Mouse (Mus musculus): ENCODE measurements at regions not wholly inside any gene's neighbourhood (a gene's known extent, or its start where the extent isn't known, plus 50 kb on each side); places are given as distances from the start of the nearest gene placed in this dataset.

DNA sequence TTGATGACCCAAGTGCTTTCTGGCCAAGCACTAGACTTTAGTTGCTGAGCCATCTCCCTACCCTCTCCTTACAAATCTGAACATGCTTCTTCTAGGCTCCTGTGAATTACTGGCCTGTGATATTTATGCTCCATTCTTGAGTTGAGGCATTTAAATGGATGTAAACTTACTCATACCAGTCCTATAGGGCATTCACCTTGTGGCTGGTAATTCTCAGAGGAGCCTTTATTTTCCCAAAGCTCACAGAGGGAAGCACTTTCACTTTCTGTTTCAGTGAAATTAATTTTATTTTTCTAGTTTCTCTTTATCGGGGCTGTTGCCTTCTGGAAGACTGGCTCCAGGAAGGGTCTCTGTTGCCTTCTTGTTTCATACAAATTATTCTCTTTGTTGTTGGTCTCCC lies 163.9 kb downstream of the Pdgfra start:
- Histone ChIP-seq H3K27me3 (ENCODE audit: control insufficient read depth, insufficient read depth, low read length) (no peaks in the 10 kb centered on the region), H3K36me3 (ENCODE audit: control insufficient read depth, insufficient read depth, low read length) (no peaks in the 10 kb centered on the region), H3K4me1 (ENCODE audit: control insufficient read depth, insufficient read depth, low read length) (no peaks in the 10 kb centered on the region), H3K9ac (ENCODE audit: low read length) (no peak overlapping the region), H3K27ac (ENCODE audit: low read length) (no peak overlapping the region), H3K4me3 (replicated peaks; ENCODE audit: low read length) (peak overlapping the region; percentile 16), H3K9me3 (replicated peaks; ENCODE audit: control insufficient read depth, low read length) (0 out of 2 replicates have a peak, but pooled peaks cover 3% of the 10 kb centered on the region), H3K4me2 (ENCODE audit: low read depth, low read length) (peak overlapping the region; percentile 27)
- ATAC-seq (ENCODE audit: insufficient read depth, low FRiP score), result no peak
- WGBS, result 65% methylated on average over 1 of the region's 1 CpGs

DNA sequence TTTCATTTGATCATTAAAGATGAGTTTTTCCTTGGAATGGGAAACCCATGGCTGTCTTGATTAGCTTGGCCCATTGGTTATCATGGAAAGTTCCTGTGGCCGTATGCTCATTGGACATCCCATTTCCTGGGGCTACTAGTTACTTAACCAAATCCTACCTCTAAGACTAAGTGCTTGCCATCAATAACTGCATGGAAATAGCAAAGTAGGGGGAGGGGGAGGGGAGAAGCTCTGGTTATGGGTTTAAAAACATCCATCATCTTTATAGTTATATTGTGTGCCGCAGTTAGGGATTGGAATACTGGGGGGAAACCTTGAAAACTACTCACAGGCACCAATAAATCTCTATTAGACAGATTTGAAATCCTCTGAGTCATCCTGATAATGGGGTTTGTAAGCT lies 168.4 kb downstream of the Pdgfra start:
- WGBS, result 76% methylated on average over 2 of the region's 2 CpGs
- H3K36me3 ChIP-seq (ENCODE audit: control insufficient read depth, insufficient read depth, low read length), result no peaks in the 10 kb centered on the region
- H3K27me3 ChIP-seq (ENCODE audit: control insufficient read depth, insufficient read depth, low read length), result no peaks in the 10 kb centered on the region
- H3K9ac ChIP-seq (ENCODE audit: low read length), result no peak overlapping the region
- ATAC-seq (ENCODE audit: insufficient read depth, low FRiP score), result no peak
- no peak overlapping the region for H3K4me2 ChIP-seq (ENCODE audit: low read depth, low read length)
- no peaks in the 10 kb centered on the region for H3K4me1 ChIP-seq (ENCODE audit: control insufficient read depth, insufficient read depth, low read length)
- no peak overlapping the region for H3K4me3 ChIP-seq (replicated peaks; ENCODE audit: low read length)
- H3K9me3 ChIP-seq (replicated peaks; ENCODE audit: control insufficient read depth, low read length), result no peaks in the 10 kb centered on the region
- H3K27ac ChIP-seq (ENCODE audit: low read length), result no peak overlapping the region

DNA sequence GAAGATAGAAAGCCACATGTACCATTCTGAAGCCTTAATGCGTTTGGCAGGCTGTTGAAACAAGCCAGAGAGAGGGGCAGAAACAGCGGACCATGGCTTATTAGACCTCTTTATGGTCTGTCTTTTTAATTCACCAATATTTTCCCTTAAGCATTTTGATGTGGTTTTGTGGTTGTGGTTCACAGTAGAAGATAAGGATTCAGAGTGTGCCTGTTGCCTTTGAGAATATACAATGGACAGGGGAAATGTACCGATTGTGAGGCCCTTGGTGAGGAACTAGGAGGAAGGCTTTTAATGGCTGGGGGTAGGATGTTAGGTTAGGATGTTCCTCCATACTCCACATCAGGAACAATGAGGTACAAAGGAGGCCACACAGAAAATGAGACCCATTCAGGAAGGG lies 182.0 kb downstream of the Pdgfra start:
- Histone ChIP-seq H3K9ac (ENCODE audit: low read length) (no peak overlapping the region), H3K27me3 (ENCODE audit: control insufficient read depth, insufficient read depth, low read length) (no peaks in the 10 kb centered on the region), H3K4me3 (replicated peaks; ENCODE audit: low read length) (no peak overlapping the region), H3K4me1 (ENCODE audit: control insufficient read depth, insufficient read depth, low read length) (no peaks in the 10 kb centered on the region), H3K36me3 (ENCODE audit: control insufficient read depth, insufficient read depth, low read length) (no peaks in the 10 kb centered on the region), H3K9me3 (replicated peaks; ENCODE audit: control insufficient read depth, low read length) (no peaks in the 10 kb centered on the region), H3K4me2 (ENCODE audit: low read depth, low read length) (no peak overlapping the region), H3K27ac (ENCODE audit: low read length) (no peak overlapping the region)
- WGBS, result 83% methylated on average over 3 of the region's 3 CpGs
- ATAC-seq (ENCODE audit: insufficient read depth, low FRiP score), result no peak

DNA sequence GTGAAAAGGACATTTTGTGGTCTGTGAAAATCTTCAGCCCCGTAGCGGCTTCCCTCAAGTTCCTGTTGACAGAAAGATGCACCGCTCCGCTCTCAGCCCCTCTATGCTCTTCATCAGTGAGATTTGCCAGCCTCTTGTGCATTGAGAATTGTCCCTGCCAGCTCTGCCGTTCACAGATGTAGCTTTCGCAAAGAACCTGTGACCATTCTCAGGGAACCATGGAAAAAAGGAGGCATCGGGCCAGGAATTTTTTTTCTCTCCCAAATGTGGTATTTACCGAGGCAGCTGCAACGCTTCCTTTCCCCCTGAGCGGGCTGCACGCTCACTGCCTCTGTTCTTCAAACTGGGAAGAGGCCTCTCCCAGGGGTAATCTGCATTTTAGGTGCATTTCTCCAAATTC lies 184.4 kb downstream of the Pdgfra start:
- Histone ChIP-seq H3K36me3 (ENCODE audit: control insufficient read depth, insufficient read depth, low read length) (no peaks in the 10 kb centered on the region), H3K4me2 (ENCODE audit: low read depth, low read length) (no peak overlapping the region), H3K27me3 (ENCODE audit: control insufficient read depth, insufficient read depth, low read length) (no peaks in the 10 kb centered on the region), H3K27ac (ENCODE audit: low read length) (no peak overlapping the region), H3K4me1 (ENCODE audit: control insufficient read depth, insufficient read depth, low read length) (no peaks in the 10 kb centered on the region), H3K9me3 (replicated peaks; ENCODE audit: control insufficient read depth, low read length) (no peaks in the 10 kb centered on the region), H3K9ac (ENCODE audit: low read length) (no peak overlapping the region), H3K4me3 (replicated peaks; ENCODE audit: low read length) (no peak overlapping the region)
- no peak for ATAC-seq (ENCODE audit: insufficient read depth, low FRiP score)
- WGBS, result 65% methylated on average over 11 of the region's 11 CpGs

DNA sequence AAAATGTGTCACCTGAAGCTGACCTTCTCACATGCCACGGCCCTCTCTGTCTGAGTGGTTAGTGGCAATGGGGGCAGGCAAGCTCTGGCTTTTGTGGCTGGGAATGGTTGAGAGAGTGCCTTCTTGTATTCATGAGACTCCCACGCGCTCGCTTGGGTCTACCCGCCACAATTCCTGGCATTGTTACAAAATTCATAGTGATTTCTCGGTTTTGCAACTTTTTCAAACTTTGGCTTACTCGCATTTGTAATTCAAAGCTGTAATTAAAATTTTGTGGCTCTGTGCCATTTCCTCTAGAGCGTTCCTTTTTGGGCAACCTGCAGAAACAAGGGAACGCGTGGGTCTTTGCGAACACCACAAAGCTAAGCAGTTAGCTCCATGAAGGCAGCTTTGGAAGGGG lies 186.3 kb downstream of the Pdgfra start:
- Histone ChIP-seq H3K27me3 (ENCODE audit: control insufficient read depth, insufficient read depth, low read length) (no peaks in the 10 kb centered on the region), H3K9ac (ENCODE audit: low read length) (no peak overlapping the region), H3K4me2 (ENCODE audit: low read depth, low read length) (no peak overlapping the region), H3K4me3 (replicated peaks; ENCODE audit: low read length) (no peak overlapping the region), H3K27ac (ENCODE audit: low read length) (no peak overlapping the region), H3K4me1 (ENCODE audit: control insufficient read depth, insufficient read depth, low read length) (no peaks in the 10 kb centered on the region), H3K36me3 (ENCODE audit: control insufficient read depth, insufficient read depth, low read length) (no peaks in the 10 kb centered on the region), H3K9me3 (replicated peaks; ENCODE audit: control insufficient read depth, low read length) (no peaks in the 10 kb centered on the region)
- no peak for ATAC-seq (ENCODE audit: insufficient read depth, low FRiP score)
- WGBS, result 86% methylated on average over 11 of the region's 11 CpGs

DNA sequence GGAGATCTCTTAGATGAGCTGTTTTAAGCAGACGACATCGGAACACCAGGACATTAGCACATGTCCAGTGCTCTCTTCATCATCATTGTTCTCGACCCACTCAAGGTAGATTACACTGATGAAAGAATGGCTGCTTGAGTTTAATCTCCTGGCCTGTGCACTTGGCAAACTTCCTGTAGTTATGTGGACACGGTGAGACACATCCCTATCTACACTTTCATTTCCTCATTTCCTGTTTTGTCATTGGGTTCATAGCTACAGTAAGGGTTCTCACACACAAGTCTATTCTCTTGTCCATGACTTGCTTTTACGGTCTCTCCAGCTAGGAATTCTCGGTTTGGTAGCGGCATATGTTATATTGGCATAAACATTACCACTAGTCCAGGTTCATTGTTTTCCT lies 190.5 kb downstream of the Pdgfra start:
- Histone ChIP-seq H3K9me3 (replicated peaks; ENCODE audit: control insufficient read depth, low read length) (no peaks in the 10 kb centered on the region), H3K9ac (ENCODE audit: low read length) (no peak overlapping the region), H3K4me2 (ENCODE audit: low read depth, low read length) (no peak overlapping the region), H3K4me3 (replicated peaks; ENCODE audit: low read length) (no peak overlapping the region), H3K27ac (ENCODE audit: low read length) (no peak overlapping the region), H3K4me1 (ENCODE audit: control insufficient read depth, insufficient read depth, low read length) (no peaks in the 10 kb centered on the region), H3K36me3 (ENCODE audit: control insufficient read depth, insufficient read depth, low read length) (no peaks in the 10 kb centered on the region), H3K27me3 (ENCODE audit: control insufficient read depth, insufficient read depth, low read length) (no peaks in the 10 kb centered on the region)
- ATAC-seq (ENCODE audit: insufficient read depth, low FRiP score), result no peak
- WGBS, result 82% methylated on average over 7 of the region's 7 CpGs

DNA sequence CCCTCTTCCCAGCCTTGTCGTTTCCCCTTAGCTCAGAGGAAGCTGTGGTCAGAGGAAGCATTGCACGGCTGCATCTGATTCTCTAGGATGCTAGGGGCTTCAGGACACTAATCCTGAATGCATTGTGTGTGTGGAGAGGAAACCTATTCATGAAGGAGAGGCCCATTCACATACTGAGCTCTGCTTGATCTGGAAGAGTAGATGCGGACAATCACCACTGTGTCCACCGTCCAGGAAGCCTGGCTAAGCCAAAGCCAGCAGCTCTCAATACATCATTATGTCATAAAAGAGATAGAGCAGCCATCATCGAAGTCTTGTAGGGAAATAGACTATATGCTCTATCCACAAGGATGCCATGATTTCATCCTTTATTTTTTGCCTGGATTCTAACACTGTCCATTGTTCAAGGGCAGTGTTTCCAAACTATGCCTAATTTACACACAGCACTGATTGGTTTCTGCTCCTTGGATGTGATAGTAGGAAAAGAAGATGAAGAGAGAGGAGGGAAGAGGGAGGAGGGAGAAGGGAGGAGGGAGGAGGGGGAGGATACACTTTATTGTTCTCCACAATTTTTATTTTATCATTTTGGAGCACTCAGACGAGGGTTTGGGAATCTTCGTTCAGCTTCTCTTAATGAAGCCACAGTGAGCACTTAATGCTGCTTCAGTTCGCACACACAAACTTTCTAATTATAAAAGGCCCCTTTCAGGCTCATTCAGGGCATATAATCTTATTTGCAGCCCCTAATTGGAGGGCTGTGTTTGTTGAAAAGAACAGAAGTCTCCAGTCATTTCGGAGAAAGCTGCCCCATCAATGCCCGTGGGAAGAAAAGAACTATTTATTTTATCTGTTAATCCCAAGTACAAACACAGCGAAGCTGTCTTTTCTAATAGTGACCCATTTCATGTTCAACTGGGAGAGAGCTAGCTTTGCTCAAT lies 195.0 kb downstream of the Pdgfra start:
- no peaks in the 10 kb centered on the region for H3K27me3 ChIP-seq (ENCODE audit: control insufficient read depth, insufficient read depth, low read length)
- H3K9ac ChIP-seq (ENCODE audit: low read length), result no peak overlapping the region
- no peak overlapping the region for H3K4me3 ChIP-seq (replicated peaks; ENCODE audit: low read length)
- no peak overlapping the region for H3K4me2 ChIP-seq (ENCODE audit: low read depth, low read length)
- no peaks in the 10 kb centered on the region for H3K9me3 ChIP-seq (replicated peaks; ENCODE audit: control insufficient read depth, low read length)
- no peaks in the 10 kb centered on the region for H3K4me1 ChIP-seq (ENCODE audit: control insufficient read depth, insufficient read depth, low read length)
- ATAC-seq (ENCODE audit: insufficient read depth, low FRiP score), result no peak
- WGBS, result 50% methylated on average over 11 of the region's 11 CpGs
- no peak overlapping the region for H3K27ac ChIP-seq (ENCODE audit: low read length)
- no peaks in the 10 kb centered on the region for H3K36me3 ChIP-seq (ENCODE audit: control insufficient read depth, insufficient read depth, low read length)

DNA sequence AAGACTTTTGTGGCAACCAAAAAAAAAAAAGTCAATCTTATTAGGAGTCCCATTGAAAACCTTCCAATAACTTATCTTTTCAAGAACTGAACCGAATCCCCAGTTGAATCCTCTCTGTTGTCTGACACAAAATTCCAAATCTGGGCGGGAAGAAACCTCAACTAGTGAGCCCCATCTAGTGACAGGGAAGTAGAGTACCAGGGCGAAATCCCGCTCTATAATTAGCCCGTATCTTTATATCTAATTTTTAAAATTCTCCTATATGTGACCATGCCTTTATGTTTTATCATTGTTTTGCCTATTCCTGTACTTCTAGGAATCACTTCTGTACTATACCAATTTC lies 195.7 kb downstream of the Pdgfra start:
- no peak overlapping the region for H3K4me2 ChIP-seq (ENCODE audit: low read depth, low read length)
- H3K9ac ChIP-seq (ENCODE audit: low read length), result no peak overlapping the region
- H3K36me3 ChIP-seq (ENCODE audit: control insufficient read depth, insufficient read depth, low read length), result no peaks in the 10 kb centered on the region
- no peaks in the 10 kb centered on the region for H3K4me1 ChIP-seq (ENCODE audit: control insufficient read depth, insufficient read depth, low read length)
- no peak overlapping the region for H3K4me3 ChIP-seq (replicated peaks; ENCODE audit: low read length)
- H3K27me3 ChIP-seq (ENCODE audit: control insufficient read depth, insufficient read depth, low read length), result no peaks in the 10 kb centered on the region
- no peak overlapping the region for H3K27ac ChIP-seq (ENCODE audit: low read length)
- WGBS, result 65% methylated on average over 5 of the region's 5 CpGs
- ATAC-seq (ENCODE audit: insufficient read depth, low FRiP score), result no peak
- H3K9me3 ChIP-seq (replicated peaks; ENCODE audit: control insufficient read depth, low read length), result no peaks in the 10 kb centered on the region

DNA sequence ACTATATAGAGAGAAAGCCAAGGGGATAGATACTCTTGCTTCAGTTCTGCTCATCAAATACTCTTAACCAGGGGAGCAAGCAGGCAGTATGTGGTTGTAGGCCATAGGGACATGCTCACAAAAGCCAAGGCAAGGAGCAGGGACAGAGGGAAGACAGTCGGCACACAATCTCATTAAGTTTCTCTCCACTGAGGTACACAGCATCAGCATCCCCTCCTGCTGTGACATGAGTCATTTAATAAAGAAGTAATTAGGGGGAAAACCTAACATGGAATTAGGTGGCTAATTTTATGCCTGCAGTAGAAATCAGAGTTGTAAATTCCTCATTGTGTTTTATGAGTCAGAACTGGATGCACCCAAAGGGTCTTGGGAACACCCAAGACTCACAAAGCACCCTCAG lies 203.2 kb downstream of the Pdgfra start:
- H3K4me2 ChIP-seq (ENCODE audit: low read depth, low read length), result no peak overlapping the region

More for the DNA sequence above, 203.2 kb downstream of the Pdgfra start:
- WGBS, result 76% methylated on average over 1 of the region's 1 CpGs
- Histone ChIP-seq H3K4me1 (ENCODE audit: control insufficient read depth, insufficient read depth, low read length) (no peaks in the 10 kb centered on the region), H3K36me3 (ENCODE audit: control insufficient read depth, insufficient read depth, low read length) (no peaks in the 10 kb centered on the region), H3K9ac (ENCODE audit: low read length) (no peak overlapping the region), H3K27ac (ENCODE audit: low read length) (no peak overlapping the region), H3K9me3 (replicated peaks; ENCODE audit: control insufficient read depth, low read length) (no peaks in the 10 kb centered on the region), H3K27me3 (ENCODE audit: control insufficient read depth, insufficient read depth, low read length) (no peaks in the 10 kb centered on the region), H3K4me3 (replicated peaks; ENCODE audit: low read length) (no peak overlapping the region)
- ATAC-seq (ENCODE audit: insufficient read depth, low FRiP score), result no peak
